Mouse (Mus musculus): ENCODE data around the gene March5.

March5 gene

DNA sequence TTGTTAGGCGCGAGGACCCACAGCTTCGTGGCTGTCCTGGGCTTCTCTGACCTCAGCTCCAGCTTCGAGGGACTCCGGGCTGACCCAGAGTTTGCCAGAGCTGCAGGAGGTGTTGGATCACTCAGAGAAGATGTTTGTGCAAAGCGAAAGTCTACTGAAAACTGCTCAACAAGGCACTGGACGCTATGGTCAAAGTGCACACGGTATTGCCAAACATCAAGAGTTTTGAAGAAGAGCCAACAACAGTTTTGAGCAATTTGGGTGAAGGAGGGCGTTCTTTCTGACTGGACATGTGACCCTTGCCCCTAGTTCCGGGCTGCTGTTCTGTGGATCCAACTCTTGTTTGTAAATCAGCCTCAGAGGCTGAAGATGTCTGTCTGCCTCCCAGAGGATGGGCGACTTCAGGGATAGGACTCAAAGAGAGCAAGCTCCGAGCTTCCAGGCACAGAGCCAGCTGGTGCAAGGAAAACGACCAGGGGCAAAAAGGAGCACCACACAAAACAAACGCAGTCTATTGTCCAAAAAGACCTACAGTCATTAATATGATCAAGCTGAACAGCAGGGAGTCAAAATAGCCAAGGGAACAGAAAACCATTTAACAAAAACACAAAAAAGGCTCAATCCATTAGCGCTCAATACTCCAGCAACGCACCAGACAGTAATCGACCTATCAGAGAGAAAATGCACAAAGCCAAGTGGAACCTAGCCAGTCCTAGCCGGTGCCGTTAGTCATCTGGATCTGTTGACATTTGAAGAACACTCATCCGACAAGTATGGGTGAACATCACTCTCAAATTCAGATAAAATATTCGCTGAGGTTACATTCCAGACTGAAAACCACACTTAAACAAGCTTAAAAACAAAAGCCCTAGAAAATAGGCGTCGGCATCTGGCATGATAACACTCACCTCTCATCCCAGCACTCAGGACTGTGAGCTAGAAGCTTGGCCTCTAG lies 56.9 kb downstream of the March5 start:
- DNase-seq (ENCODE audit: low spot score) = peak; percentile 82

DNA sequence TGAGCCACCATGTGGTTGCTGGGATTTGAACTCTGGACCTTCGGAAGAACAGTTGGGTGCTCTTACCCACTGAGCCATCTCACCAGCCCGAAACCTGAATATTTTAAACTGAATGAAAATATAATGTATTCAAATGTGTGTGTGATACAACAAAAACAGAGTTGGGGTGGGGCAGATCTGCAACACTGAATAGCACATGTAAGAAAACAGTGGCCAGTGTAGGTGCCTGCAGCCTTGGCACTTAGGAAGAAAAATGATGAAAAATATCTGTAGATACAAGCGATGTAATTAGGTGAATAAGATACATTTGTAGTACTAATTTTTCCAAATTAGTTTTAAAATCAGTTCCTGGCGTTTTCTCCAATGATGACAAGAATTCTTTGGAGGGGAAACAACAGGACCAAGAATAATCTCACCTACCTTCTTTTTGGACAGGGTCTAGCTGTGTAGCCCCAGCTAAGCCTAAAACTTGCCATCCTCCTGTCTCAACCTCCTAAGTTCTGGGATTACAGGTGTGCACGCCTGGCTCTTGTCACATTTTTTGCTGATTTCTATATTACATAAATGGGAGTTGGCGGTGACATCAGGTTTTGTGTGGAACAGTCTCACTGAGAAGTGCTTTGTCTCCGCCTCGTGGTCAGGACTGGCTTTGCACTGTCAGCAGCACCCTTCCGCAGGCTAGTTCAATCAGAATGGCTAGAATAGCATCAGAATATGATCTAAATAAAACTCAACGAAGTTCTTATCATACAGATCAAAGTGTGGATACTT lies 58.2 kb downstream of the March5 start:
- peak; percentile 55 for DNase-seq (ENCODE audit: low spot score)

DNA sequence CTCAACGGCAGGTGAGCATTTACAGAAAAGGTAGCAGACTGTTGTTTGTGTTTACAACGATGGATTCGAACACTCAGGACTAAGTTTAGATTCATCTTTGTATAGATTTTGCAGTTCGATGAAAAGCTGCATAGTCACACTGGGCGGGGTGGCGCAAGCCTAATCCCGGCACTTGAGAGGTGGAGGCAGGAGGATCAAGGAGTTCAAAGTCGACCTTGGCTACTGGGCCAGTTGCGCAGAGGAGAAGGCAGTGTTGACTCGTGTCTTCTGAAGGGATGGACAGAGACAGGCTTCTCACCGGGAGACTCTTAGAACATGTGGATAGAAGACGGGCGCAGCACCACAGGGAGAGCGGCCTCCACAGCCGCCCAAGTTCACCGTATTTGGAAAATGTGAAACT lies 61.8 kb downstream of the March5 start:
- no peak for DNase-seq (ENCODE audit: low spot score)

Data from yolk sac, embryonic 10.5 days (tissue).